Mouse (Mus musculus) liver, embryonic 14.5 days (tissue): ENCODE measurements at regions not wholly inside any gene's neighbourhood (a gene's known extent, or its start where the extent isn't known, plus 50 kb on each side); places are given as distances from the start of the nearest gene placed in this dataset.

Experiments used
- ATAC-seq: fragments of 200-750 bp; cut with Nextera tagmentation; 2 replicates; pipeline ENCODE4 v1.8.0; 2017; ENCODE audit warnings: moderate number of reproducible peaks, mild to moderate bottlenecking, moderate library complexity; ENCODE audit not compliant: insufficient read depth
- DNase-seq, 3 experiments: peaks; one replicate each; pipeline ENCODE4 v3.0.0-alpha.2; 2012 to 2013; ENCODE audit warnings: low read depth in 3 of 3, low spot score in 3 of 3
- H3K27ac ChIP-seq: fragments of 300-500 bp; sonication (generic); 2 replicates; pipeline ENCODE4 v1.5.1; 2014; ENCODE audit warnings: moderate library complexity, mild to moderate bottlenecking, control low read depth, inconsistent platforms
- H3K27me3 ChIP-seq: fragments of 300-500 bp; sonication (generic); 2 replicates; pipeline ENCODE4 v1.6.1; 2014; ENCODE audit warnings: mild to moderate bottlenecking, low read length, moderate library complexity; ENCODE audit not compliant: control insufficient read depth, insufficient read depth
- H3K36me3 ChIP-seq: fragments of 300-500 bp; sonication (generic); replicated peaks from 2 replicates; pipeline ENCODE4 v1.6.1; 2014; ENCODE audit warnings: low read depth; ENCODE audit not compliant: control insufficient read depth, insufficient read depth
- H3K4me1 ChIP-seq, 2 experiments: fragments of 200-500 bp in 1 of 2; fragments of 300-500 bp in 1 of 2; sonication (generic) in 1 of 2; replicated peaks; 2 replicates each; pipeline ENCODE4 v1.6.1; 2012 to 2014; ENCODE audit warnings: antibody characterized with exemption in 1 of 2, inconsistent platforms in 1 of 2, low read length in 1 of 2; ENCODE audit not compliant: control insufficient read depth in 2 of 2, insufficient read depth in 2 of 2
- H3K4me2 ChIP-seq: fragments of 300-500 bp; sonication (generic); 2 replicates; pipeline ENCODE4 v1.6.1; 2014; ENCODE audit warnings: low read depth, mild to moderate bottlenecking, control low read depth, moderate library complexity
- H3K4me3 ChIP-seq, 2 experiments: fragments of 200-500 bp in 1 of 2; fragments of 300-500 bp in 1 of 2; sonication (generic) in 1 of 2; 2 replicates each; pipeline ENCODE4 v1.5.1; 2012 to 2014; ENCODE audit warnings: low read depth in 2 of 2, low read length in 2 of 2, mild to moderate bottlenecking in 2 of 2, control low read depth in 1 of 2, inconsistent platforms in 1 of 2, moderate library complexity in 1 of 2; ENCODE audit not compliant: insufficient read depth in 1 of 2
- H3K9ac ChIP-seq: fragments of 300-500 bp; sonication (generic); replicated peaks from 2 replicates; pipeline ENCODE4 v1.6.1; 2014; ENCODE audit warnings: mild to moderate bottlenecking, control low read depth, moderate library complexity
- H3K9me3 ChIP-seq: fragments of 300-500 bp; sonication (generic); 2 replicates; pipeline ENCODE4 v1.6.1; 2016; ENCODE audit warnings: low read length, mixed read lengths; ENCODE audit not compliant: control insufficient read depth
- CTCF ChIP-seq: IDR thresholded peaks from 2 replicates; pipeline ENCODE4 v1.5.1; 2016; ENCODE audit warnings: antibody characterized with exemption, low read depth, control low read depth
- EP300 ChIP-seq: IDR thresholded peaks from 2 replicates; pipeline ENCODE4 v1.6.1; 2016; ENCODE audit warnings: antibody characterized with exemption, low read depth
- WGBS: fragments of 180-500 bp; shearing (Covaris S2); extraction: QIAGEN DNeasy Blood & Tissue Kit; methylation state at CpG from one replicate; pipeline ENCODE4 v1.1.7; 2014; ENCODE audit not compliant: insufficient replicate concordance; 5-methylcytosine and 5-hydroxymethylcytosine counted together

- Histone ChIP-seq H3K4me1 (no peaks in the 10 kb centered on the region), H3K4me3 (no peak overlapping the region), H3K27ac (no peak overlapping the region), H3K36me3 (no peaks in the 10 kb centered on the region), H3K9me3 (no peaks in the 10 kb centered on the region), H3K4me2 (no peak overlapping the region), H3K27me3 (no peaks in the 10 kb centered on the region), H3K9ac (no peak overlapping the region)
- TF ChIP-seq CTCF, result no peak
- TF ChIP-seq EP300, result no peak
- 55% methylated on average over 2 of the region's 2 CpGs for WGBS
- DNase-seq (no peak), ATAC-seq (no peak)
These were observed 272.9 kb downstream of the Hdgfl1 start for GRCm38 (mm10) chr13:26497086-26497485.

GRCm38 (mm10) chr13:26495871-26496270 lies 274.1 kb downstream of the Hdgfl1 start:
- H3K36me3 ChIP-seq, result no peaks in the 10 kb centered on the region
- DNase-seq (no peak), ATAC-seq (no peak)
- TF ChIP-seq CTCF (no peak), EP300 (no peak)
- H3K27ac ChIP-seq, result no peak overlapping the region
- no peak overlapping the region for H3K9ac ChIP-seq
- H3K4me1 ChIP-seq, result no peaks in the 10 kb centered on the region
- H3K4me3 ChIP-seq, result no peak overlapping the region
- no peaks in the 10 kb centered on the region for H3K9me3 ChIP-seq
- no peak overlapping the region for H3K4me2 ChIP-seq
- no peaks in the 10 kb centered on the region for H3K27me3 ChIP-seq

GRCm38 (mm10) chr13:26469343-26469742 lies 300.6 kb downstream of the Hdgfl1 start:
- ATAC-seq, result no peak
- no peak for TF ChIP-seq EP300
- no peak for TF ChIP-seq CTCF
- no peaks in the 10 kb centered on the region for H3K4me1 ChIP-seq

GRCm38 (mm10) chr13:26467526-26467925 lies 302.4 kb downstream of the Hdgfl1 start:
- Histone ChIP-seq H3K4me1 (no peaks in the 10 kb centered on the region), H3K36me3 (no peaks in the 10 kb centered on the region), H3K27ac (no peak overlapping the region), H3K9me3 (no peaks in the 10 kb centered on the region), H3K4me2 (no peak overlapping the region), H3K9ac (no peak overlapping the region), H3K27me3 (no peaks in the 10 kb centered on the region), H3K4me3 (no peak overlapping the region)
- TF ChIP-seq EP300 (no peak), CTCF (no peak)
- ATAC-seq, result no peak
- no peak for DNase-seq

More at GRCm38 (mm10) chr13:26469343-26469742, 300.6 kb downstream of the Hdgfl1 start:
- no peak for DNase-seq
- H3K4me2 ChIP-seq, result no peak overlapping the region
- H3K4me3 ChIP-seq, result no peak overlapping the region
- no peaks in the 10 kb centered on the region for H3K36me3 ChIP-seq
- no peaks in the 10 kb centered on the region for H3K9me3 ChIP-seq
- H3K9ac ChIP-seq, result no peak overlapping the region
- no peaks in the 10 kb centered on the region for H3K27me3 ChIP-seq
- WGBS, result 43% methylated on average over 3 of the region's 3 CpGs
- H3K27ac ChIP-seq, result no peak overlapping the region

- Histone ChIP-seq H3K4me2 (no peak overlapping the region), H3K27me3 (no peaks in the 10 kb centered on the region), H3K4me3 (no peak overlapping the region), H3K9ac (no peak overlapping the region), H3K4me1 (no peaks in the 10 kb centered on the region), H3K27ac (no peak overlapping the region), H3K36me3 (no peaks in the 10 kb centered on the region), H3K9me3 (no peaks in the 10 kb centered on the region)
- WGBS, result 30% methylated on average over 2 of the region's 2 CpGs
- DNase-seq (no peak), ATAC-seq (no peak)
- TF ChIP-seq EP300 (no peak), CTCF (no peak)
These were observed 305.4 kb downstream of the Hdgfl1 start for GRCm38 (mm10) chr13:26464523-26464922.

- no peak overlapping the region for H3K9ac ChIP-seq
These were observed 305.9 kb downstream of the Hdgfl1 start for GRCm38 (mm10) chr13:26464096-26464495.

More at GRCm38 (mm10) chr13:26464096-26464495, 305.9 kb downstream of the Hdgfl1 start:
- no peak overlapping the region for H3K27ac ChIP-seq
- no peak overlapping the region for H3K4me2 ChIP-seq
- no peaks in the 10 kb centered on the region for H3K4me1 ChIP-seq
- no peaks in the 10 kb centered on the region for H3K9me3 ChIP-seq
- no peak for ATAC-seq
- no peaks in the 10 kb centered on the region for H3K27me3 ChIP-seq
- no peak overlapping the region for H3K4me3 ChIP-seq
- TF ChIP-seq CTCF (no peak), EP300 (no peak)
- DNase-seq, result no peak
- H3K36me3 ChIP-seq, result no peaks in the 10 kb centered on the region
